Mouse (Mus musculus) heart, adult 2 months (tissue): ENCODE measurements around the gene Kcnk3.

Experiments
- CTCF ChIP-seq: fragments of 200-600 bp; IDR thresholded peaks from 2 replicates; pipeline ENCODE4 v1.8.1; 2022; ENCODE audit warnings: antibody characterized with exemption, mild to moderate bottlenecking, moderate library complexity
- EP300 ChIP-seq: fragments of 200-500 bp; IDR thresholded peaks from 2 replicates; pipeline ENCODE4 v1.6.1; 2011; ENCODE audit warnings: low read depth, low read length, control low read depth; ENCODE audit not compliant: insufficient read depth
- POLR2A ChIP-seq: fragments of 200-500 bp; IDR thresholded peaks from 2 replicates; pipeline ENCODE4 v1.6.1; 2011; ENCODE audit warnings: mild to moderate bottlenecking, low read depth, low read length, control low read depth; ENCODE audit not compliant: insufficient read depth

DNA sequence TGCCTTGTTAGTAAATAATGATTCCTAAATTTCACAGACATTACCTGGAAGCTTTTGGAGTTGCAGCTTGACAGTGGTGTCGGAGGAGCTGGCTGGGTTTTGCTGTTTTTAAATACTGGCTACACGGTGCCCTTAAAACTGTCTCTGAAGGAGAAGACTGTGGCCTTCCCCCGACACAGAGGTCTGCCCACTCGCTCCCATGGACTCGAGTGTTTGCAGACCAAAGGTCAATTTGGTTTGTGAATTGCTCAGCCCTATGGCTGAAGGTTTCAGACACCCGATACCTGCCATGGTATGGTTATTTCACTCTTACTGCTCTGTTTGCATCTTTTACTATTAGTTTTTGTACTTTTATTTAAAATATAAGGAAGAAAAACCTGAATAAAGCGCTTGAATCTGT is 86.0 kb downstream of the Kcnk3 start:
- no peak for TF ChIP-seq EP300
- TF ChIP-seq CTCF: no peak
- TF ChIP-seq POLR2A: no peak
